Mouse (Mus musculus): Measurements from ENCODE around the gene Rnf149. TPM values are rescaled to one million over a fixed set of nuclear protein-coding genes. Genes with fewer than 3 reads are reported as not detected.
A peak's percentile ranks its signal among the peaks of the same experiment; 100 is the strongest.

Gene Rnf149
- total RNA-seq (2014; rRNA removed) = 13.0 and 14.5 TPM in 2 replicates
- polyA plus RNA-seq (2015; fragmentation: Nextera tagmentation; extraction: Ambion mirVana) = 22.3 and 24.4 TPM in 2 replicates

DNA sequence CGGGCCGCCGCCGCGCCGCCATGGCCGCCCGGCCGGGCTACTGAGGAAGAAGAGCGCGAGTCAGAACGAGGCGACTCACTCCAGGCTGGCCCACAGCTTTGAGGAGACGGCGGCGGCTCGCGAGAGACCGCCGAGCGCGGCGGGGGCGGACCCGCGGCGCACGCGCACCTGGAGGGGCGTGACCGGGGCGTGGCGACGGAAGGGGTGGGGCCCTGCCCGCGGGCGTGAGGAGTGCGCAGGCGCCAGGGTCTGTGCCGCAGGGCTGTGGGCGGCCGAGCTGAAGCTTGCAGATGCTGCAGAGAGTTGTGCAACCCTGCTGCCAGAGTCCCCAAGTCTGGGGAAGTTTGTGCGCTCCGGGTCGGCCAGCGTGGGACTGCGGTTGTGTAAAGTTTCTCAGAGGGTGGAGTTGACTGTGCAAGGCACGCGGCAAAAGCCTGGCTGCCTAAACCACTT lies at the start of gene Rnf149:
Gene Rnf149 (minus strand): TSS at position 153 of the 453 bp plus-strand sequence.
- Histone ChIP-seq H3K36me3 (ENCODE audit: insufficient read depth, low read length) (no peaks in the 10 kb centered on the region), H3K27ac (peak within 1 kb of the TSS; percentile 97), H3K9me3 (ENCODE audit: low read length) (no peaks in the 10 kb centered on the region), H3K27me3 (ENCODE audit: insufficient read depth, low read length) (no peaks in the 10 kb centered on the region), H3K9ac (replicated peaks; ENCODE audit: low read length) (peak within 1 kb of the TSS; percentile 94), H3K4me3 (ENCODE audit: low read length) (peak within 1 kb of the TSS; percentile 94), H3K4me2 (ENCODE audit: low read depth, low read length) (peak within 1 kb of the TSS; percentile 62), H3K4me1 (ENCODE audit: insufficient read depth, low read length) (peaks cover 8% of the 10 kb centered on the region)
- DNase-seq (ENCODE audit: low spot score) = peak; percentile 96
- TF ChIP-seq CTCF (IDR thresholded peaks at IDR 0.05; ENCODE audit: low read depth) = no peak
- 1% methylated on average over 49 of the region's 49 CpGs for WGBS
- peak; percentile 97 for ATAC-seq

DNA sequence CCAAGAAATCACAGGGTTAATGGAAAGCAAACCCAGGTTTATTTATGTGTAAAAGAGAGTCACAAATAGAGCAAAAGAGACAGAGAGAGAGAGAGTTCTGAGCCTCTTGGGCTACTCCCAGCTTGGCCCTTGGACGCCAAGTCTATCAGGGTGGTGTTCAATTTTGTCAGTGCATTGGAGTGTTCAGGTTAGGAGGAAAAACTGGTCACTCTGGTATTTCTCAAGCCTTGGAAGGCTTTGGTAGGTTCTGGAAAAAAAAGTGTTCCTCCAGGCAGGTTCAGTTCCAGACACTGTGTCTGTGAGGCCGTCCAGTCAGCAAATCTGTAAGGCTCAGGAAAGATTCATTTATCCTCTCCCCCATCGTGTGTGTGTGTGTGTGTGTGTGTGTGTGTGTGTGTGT lies 48.3 kb upstream of the Rnf149 start:
- TF ChIP-seq CTCF (IDR thresholded peaks at IDR 0.05; ENCODE audit: low read depth) = no peak
- no peaks in the 10 kb centered on the region for H3K36me3 ChIP-seq (ENCODE audit: insufficient read depth, low read length)
- no peak overlapping the region for H3K9ac ChIP-seq (replicated peaks; ENCODE audit: low read length)
- 65% methylated on average over 3 of the region's 3 CpGs for WGBS
- ATAC-seq (no peak), DNase-seq (ENCODE audit: low spot score) (no peak)
- H3K4me3 ChIP-seq (ENCODE audit: low read length) = no peak overlapping the region
- H3K4me1 ChIP-seq (ENCODE audit: insufficient read depth, low read length) = no peaks in the 10 kb centered on the region
- no peak overlapping the region for H3K4me2 ChIP-seq (ENCODE audit: low read depth, low read length)
- H3K27me3 ChIP-seq (ENCODE audit: insufficient read depth, low read length) = no peaks in the 10 kb centered on the region
- H3K27ac ChIP-seq = no peak overlapping the region
- H3K9me3 ChIP-seq (ENCODE audit: low read length) = no peaks in the 10 kb centered on the region

DNA sequence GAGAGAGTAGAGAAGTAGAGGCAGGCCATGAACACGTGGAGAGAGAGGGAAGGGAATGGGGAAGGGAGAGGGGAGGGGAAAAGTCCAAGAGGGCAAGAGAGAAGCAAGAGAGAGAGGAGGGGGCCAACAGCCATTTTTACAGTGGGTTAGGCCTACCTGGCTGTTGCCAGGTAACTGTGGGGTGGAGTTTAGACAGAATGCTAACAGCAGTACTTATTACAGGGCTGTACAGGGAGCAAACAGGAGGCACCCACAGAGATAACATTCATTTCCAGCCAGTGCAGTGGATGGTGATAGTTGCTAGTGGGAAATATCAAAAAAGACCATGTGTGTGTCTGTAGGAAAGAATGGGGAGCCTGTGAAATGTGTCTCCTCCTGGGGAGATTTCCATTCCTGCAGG lies 46.5 kb upstream of the Rnf149 start:
- no peaks in the 10 kb centered on the region for H3K9me3 ChIP-seq (ENCODE audit: low read length)
- no peak overlapping the region for H3K4me2 ChIP-seq (ENCODE audit: low read depth, low read length)
- no peak for DNase-seq (ENCODE audit: low spot score)
- WGBS = 50% methylated on average over 1 of the region's 1 CpGs
- H3K27ac ChIP-seq = no peak overlapping the region
- H3K9ac ChIP-seq (replicated peaks; ENCODE audit: low read length) = no peak overlapping the region
- H3K4me1 ChIP-seq (ENCODE audit: insufficient read depth, low read length) = no peaks in the 10 kb centered on the region
- no peaks in the 10 kb centered on the region for H3K36me3 ChIP-seq (ENCODE audit: insufficient read depth, low read length)
- no peak for ATAC-seq
- no peak for TF ChIP-seq CTCF (IDR thresholded peaks at IDR 0.05; ENCODE audit: low read depth)
- H3K27me3 ChIP-seq (ENCODE audit: insufficient read depth, low read length) = no peaks in the 10 kb centered on the region
- no peak overlapping the region for H3K4me3 ChIP-seq (ENCODE audit: low read length)

DNA sequence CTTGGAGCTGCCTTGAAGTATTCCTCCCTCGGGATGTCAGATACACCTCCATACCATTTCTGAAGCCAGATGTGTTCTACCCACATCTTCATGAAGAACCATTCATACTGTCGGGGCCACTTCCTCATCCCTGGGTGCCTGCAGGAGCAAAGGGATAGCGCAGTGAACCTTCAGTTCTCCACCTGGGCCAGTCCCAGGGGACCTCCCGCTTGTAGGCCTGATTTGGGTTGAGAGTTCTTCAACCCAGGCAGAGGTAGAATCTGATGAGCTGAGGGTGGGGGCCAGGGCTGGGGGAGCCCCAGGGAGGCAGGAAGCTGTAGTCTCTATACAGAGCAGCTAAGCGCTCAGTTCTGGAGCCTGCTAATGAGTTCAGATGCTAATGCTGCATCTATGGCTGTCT lies 45.9 kb upstream of the Rnf149 start:
- Histone ChIP-seq H3K27ac (no peak overlapping the region), H3K4me2 (ENCODE audit: low read depth, low read length) (no peak overlapping the region), H3K4me3 (ENCODE audit: low read length) (no peak overlapping the region), H3K36me3 (ENCODE audit: insufficient read depth, low read length) (no peaks in the 10 kb centered on the region), H3K9ac (replicated peaks; ENCODE audit: low read length) (no peak overlapping the region), H3K9me3 (ENCODE audit: low read length) (no peaks in the 10 kb centered on the region), H3K4me1 (ENCODE audit: insufficient read depth, low read length) (no peaks in the 10 kb centered on the region), H3K27me3 (ENCODE audit: insufficient read depth, low read length) (no peaks in the 10 kb centered on the region)
- WGBS = 91% methylated on average over 5 of the region's 5 CpGs
- no peak for ATAC-seq
- TF ChIP-seq CTCF (IDR thresholded peaks at IDR 0.05; ENCODE audit: low read depth) = no peak
- no peak for DNase-seq (ENCODE audit: low spot score)

DNA sequence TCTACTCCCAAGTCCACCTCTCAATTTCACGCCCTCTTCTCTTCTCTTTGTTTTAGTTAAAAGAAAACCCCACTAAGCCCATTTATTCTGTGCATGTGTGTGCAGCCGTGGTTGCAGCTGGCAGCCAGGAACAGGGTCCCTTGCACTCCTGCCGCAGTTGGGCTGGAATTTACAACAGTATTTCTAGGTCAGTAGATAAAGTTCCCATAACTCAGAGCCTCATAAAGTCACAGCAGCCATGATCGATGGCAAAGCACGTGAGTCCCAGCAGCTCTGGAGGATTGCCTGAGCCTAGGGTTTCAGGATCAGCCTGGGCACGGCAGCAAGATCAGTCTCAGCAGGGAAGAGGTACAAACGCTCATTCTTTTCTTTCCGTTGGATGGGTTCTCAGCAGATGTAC lies 41.3 kb upstream of the Rnf149 start:
- Histone ChIP-seq H3K4me2 (ENCODE audit: low read depth, low read length) (no peak overlapping the region), H3K9me3 (ENCODE audit: low read length) (no peaks in the 10 kb centered on the region), H3K36me3 (ENCODE audit: insufficient read depth, low read length) (no peaks in the 10 kb centered on the region), H3K4me1 (ENCODE audit: insufficient read depth, low read length) (no peaks in the 10 kb centered on the region), H3K9ac (replicated peaks; ENCODE audit: low read length) (no peak overlapping the region), H3K4me3 (ENCODE audit: low read length) (no peak overlapping the region), H3K27ac (no peak overlapping the region), H3K27me3 (ENCODE audit: insufficient read depth, low read length) (no peaks in the 10 kb centered on the region)
- no peak for DNase-seq (ENCODE audit: low spot score)
- ATAC-seq = no peak
- no peak for TF ChIP-seq CTCF (IDR thresholded peaks at IDR 0.05; ENCODE audit: low read depth)
- WGBS = 23% methylated on average over 8 of the region's 8 CpGs

DNA sequence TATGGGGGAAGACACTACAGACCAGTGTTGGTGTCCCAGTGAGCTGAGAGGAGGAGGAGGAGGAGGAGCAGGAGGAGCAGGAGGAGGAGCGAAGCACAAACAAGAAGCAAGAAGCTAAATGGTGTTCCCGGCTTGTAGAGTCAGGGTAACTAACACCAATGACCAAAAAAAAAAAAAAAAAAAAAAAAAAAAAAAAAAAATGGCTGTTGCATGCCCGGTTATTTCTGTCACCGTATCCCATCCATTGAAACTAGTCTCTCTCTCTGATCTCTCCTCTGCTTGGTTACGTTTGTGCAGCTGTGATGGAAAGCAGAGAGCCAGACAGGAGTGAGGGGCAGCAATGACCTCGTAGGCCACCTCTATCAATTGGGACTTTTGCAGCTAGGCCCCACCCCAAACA lies 38.3 kb upstream of the Rnf149 start:
- Histone ChIP-seq H3K4me1 (ENCODE audit: insufficient read depth, low read length) (no peaks in the 10 kb centered on the region), H3K36me3 (ENCODE audit: insufficient read depth, low read length) (no peaks in the 10 kb centered on the region), H3K27ac (no peak overlapping the region), H3K4me3 (ENCODE audit: low read length) (no peak overlapping the region), H3K27me3 (ENCODE audit: insufficient read depth, low read length) (no peaks in the 10 kb centered on the region), H3K9me3 (ENCODE audit: low read length) (no peaks in the 10 kb centered on the region), H3K4me2 (ENCODE audit: low read depth, low read length) (no peak overlapping the region), H3K9ac (replicated peaks; ENCODE audit: low read length) (no peak overlapping the region)
- ATAC-seq (no peak), DNase-seq (ENCODE audit: low spot score) (no peak)
- TF ChIP-seq CTCF (IDR thresholded peaks at IDR 0.05; ENCODE audit: low read depth) = no peak
- WGBS = 88% methylated on average over 6 of the region's 6 CpGs

DNA sequence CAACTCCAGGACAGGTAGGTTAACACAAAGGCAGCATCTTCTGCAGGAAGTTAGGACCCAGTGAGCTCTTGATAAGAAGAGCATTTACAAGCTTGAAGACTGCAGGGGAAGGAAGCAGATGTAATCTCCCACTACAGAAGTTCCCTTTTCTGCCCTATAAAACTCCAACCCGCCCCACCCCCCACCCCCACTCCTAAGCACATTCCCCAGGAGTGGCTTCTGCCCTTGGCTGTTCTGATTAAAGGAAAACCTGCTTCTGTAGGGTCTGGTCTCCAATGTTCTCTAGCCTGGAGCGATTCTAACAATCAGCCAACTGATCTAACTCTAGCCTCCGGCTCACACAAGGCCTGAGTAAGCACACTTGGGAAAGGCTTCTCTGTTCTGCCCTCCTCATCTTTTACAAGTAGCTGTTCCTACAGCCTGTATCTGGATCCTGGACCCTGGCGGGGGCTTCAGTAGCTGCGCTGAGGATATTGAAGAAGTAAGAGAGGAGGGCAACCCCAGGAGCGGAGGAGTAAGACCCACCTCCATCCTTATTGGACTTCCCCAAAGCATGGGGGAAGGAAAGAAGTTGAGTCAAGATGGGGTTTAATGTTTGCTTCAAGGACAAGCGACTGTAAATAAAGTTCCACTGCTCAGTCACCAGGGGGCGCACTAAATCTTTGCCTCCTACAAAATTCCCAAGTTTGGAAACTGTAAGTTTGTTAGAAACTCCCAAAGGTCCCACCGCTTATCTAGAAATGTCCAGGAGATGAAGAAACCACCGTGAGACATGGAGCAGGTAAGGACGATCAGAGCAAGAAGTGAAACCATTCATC lies 37.5 kb upstream of the Rnf149 start:
- 27% methylated on average over 11 of the region's 11 CpGs for WGBS
- Histone ChIP-seq H3K27ac (no peak overlapping the region), H3K4me2 (ENCODE audit: low read depth, low read length) (peak overlapping the region; percentile 8; the same call in 1 of the 2 replicates), H3K9me3 (ENCODE audit: low read length) (no peaks in the 10 kb centered on the region), H3K4me1 (ENCODE audit: insufficient read depth, low read length) (no peaks in the 10 kb centered on the region), H3K36me3 (ENCODE audit: insufficient read depth, low read length) (no peaks in the 10 kb centered on the region), H3K4me3 (ENCODE audit: low read length) (no peak overlapping the region), H3K9ac (replicated peaks; ENCODE audit: low read length) (no peak overlapping the region), H3K27me3 (ENCODE audit: insufficient read depth, low read length) (no peaks in the 10 kb centered on the region)
- peak; percentile 79 for TF ChIP-seq CTCF (IDR thresholded peaks at IDR 0.05; ENCODE audit: low read depth)
- peak; percentile 79 for DNase-seq (ENCODE audit: low spot score)
- ATAC-seq = 0 out of 2 replicates have a peak, but pooled peaks have one; percentile 38
